Mouse (Mus musculus) inflammation-experienced regulatory T-cells, adult 6 months (primary cell): Measurements from ENCODE around the gene Mapk14. TPM values are rescaled to one million over a fixed set of nuclear protein-coding genes. Genes with fewer than 3 reads are reported as not detected.

Experiments used
- ATAC-seq: one replicate; pipeline ENCODE4 v1.8.0; 2017
- polyA plus RNA-seq, 3 experiments: library from polyadenylated mRNA; unstranded; fragments of 100-300 nt; shearing (Covaris generic); gene quantifications; one replicate each; pipeline ENCODE4 v1.2.1; 2017

The Mapk14 gene
- polyA plus RNA-seq, 3 experiments from 2014 or later, result 17.7 to 24.5 (median 24.2) TPM

DNA sequence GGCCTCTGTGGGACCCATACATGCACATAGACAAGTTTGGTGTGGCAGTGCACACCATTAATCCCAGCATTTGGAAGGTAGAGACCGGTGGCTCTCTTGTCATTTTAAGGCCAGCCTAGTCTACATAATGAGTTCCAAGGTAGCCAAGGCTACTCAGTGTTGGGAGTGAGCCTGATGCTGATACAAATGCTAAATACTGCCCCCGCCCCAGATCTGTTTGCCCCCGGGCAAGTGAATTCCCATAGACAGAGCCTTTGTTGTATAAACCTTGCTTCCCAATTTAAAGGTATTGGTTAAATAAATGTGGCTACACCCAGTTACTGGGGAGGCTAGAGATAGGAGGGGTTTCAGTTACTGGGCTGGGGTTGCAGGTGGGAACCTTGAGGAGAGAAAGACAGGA, 93.9 kb downstream of the Mapk14 start:
- ATAC-seq, result no peak

DNA sequence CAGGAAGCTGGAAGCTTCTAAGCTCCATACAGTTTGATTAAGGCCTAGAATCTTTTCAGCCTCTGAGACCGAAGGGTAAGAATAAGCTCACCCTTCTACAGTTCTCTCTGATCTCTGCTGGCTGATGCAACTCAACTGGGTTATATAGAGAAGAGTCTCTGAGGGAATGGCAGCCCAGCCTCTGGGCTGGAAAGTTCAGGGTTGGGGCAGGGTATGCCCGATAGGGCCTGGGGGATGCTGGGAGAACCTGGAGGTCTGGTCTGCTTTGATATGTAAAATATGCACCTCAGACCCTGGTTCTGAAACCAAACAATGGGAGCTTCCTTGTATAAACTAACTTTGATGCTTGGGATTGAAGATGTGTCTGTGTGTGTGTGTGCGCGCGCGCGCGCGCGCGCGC, 96.4 kb downstream of the Mapk14 start:
- ATAC-seq, result no peak

DNA sequence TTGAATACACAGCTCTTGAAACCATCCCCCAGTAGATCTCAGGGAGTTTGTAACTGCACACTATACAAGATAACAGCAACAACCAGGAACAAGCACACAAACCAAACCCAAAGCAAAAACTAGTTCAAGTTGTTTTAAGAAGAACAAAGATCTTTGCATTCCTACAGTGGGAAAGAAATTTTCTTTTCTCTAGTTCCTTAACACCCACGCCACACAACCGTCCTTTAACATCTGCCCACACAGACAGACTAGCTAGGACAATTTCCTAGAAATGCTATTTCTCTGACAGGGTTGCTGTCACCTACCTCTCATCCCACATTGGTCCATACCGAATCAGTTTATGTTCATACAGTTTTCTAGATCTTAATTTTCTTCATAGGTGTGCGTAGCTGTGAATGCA, 105.9 kb downstream of the Mapk14 start:
- no peak for ATAC-seq

Other genes starting within 250 kb of the Mapk14 start
- 10 to 100 TPM; 19.3 to 24.5 (median 20.4) TPM for gene Fkbp5, start 173.8 kb upstream of the Mapk14 start, polyA plus RNA-seq
- gene Armc12, start 160.5 kb upstream of the Mapk14 start, polyA plus RNA-seq, result under 1 TPM in 2 of 3 experiments, not detected in 1; 0.46 to 0.78 TPM
- not detected for gene Clpsl2, start 141.9 kb upstream of the Mapk14 start, polyA plus RNA-seq
- not detected for gene Clps, start 130.6 kb upstream of the Mapk14 start, polyA plus RNA-seq
- gene Lhfpl5, start 115.7 kb upstream of the Mapk14 start, polyA plus RNA-seq, result 1 to 10 TPM; 1.0 to 2.0 (median 1.9) TPM
- gene Srpk1, start 68.6 kb upstream of the Mapk14 start, polyA plus RNA-seq, result 100 to 1,000 TPM; 164 to 225 (median 209) TPM
- gene Slc26a8, start 1.1 kb upstream of the Mapk14 start, polyA plus RNA-seq, result under 1 TPM; 0.21 to 0.88 (median 0.87) TPM
- 10 to 100 TPM in 2 of 3 experiments, 1 to 10 TPM in 1; 6.0 to 13.5 (median 11.2) TPM for gene AC170998.1, start 34.8 kb downstream of the Mapk14 start, polyA plus RNA-seq
- gene Mapk13, start 78.0 kb downstream of the Mapk14 start, polyA plus RNA-seq, result not detected
- 1 to 10 TPM; 3.0 to 4.1 (median 3.1) TPM for gene Brpf3, start 109.8 kb downstream of the Mapk14 start, polyA plus RNA-seq
- gene Pnpla1, start 167.1 kb downstream of the Mapk14 start, polyA plus RNA-seq, result not detected
- gene 4930539E08Rik, start 224.0 kb downstream of the Mapk14 start, polyA plus RNA-seq, result 1 to 10 TPM in 2 of 3 experiments, under 1 TPM in 1; 0.25 to 3.2 (median 2.7) TPM